Mouse (Mus musculus): Measurements from ENCODE around the gene Raly. TPM values are rescaled to one million over a fixed set of nuclear protein-coding genes. Genes with fewer than 3 reads are reported as not detected.

Gene Raly
- total and polyA plus RNA-seq, 3 experiments: 214 to 334 (median 277) TPM

GRCm38 (mm10) chr2:154771604-154772003 is 19.3 kb upstream of the Raly start:
- H3K4me3 ChIP-seq (replicated peaks in 1 of 3; ENCODE audit: low read depth in 2 of 3, low read length in 2 of 3, poor library complexity in 1 of 3): no peak overlapping the region
- H3K9me3 ChIP-seq (replicated peaks; ENCODE audit: low read length): peaks cover 5% of the 10 kb centered on the region
- dilution Hi-C loops (cut with MboI; ENCODE audit: extremely low pct_ligation_motif_present, extremely low pct_unique_long_range_greater_than_20kb, low sequenced_read_pairs) (no loop called here), in situ Hi-C loops (cut with MboI; ENCODE audit: low pct_ligation_motif_present, low pct_unique_long_range_greater_than_20kb, low sequenced_read_pairs) (no loop called here)
- no peak overlapping the region for H3K27ac ChIP-seq (ENCODE audit: insufficient read depth, low read depth)
- H3K4me1 ChIP-seq (ENCODE audit: control insufficient read depth in 1 of 2, insufficient read depth in 2 of 2): peaks cover 0 to 15% of the 10 kb centered on the region in 2 experiments; a peak in 2 of 4 replicates
- H3K9ac ChIP-seq (ENCODE audit: insufficient read depth, low read depth): no peak overlapping the region
- no peak for DNase-seq (ENCODE audit: extremely low read depth)
- H3K27me3 ChIP-seq (replicated peaks): no peaks in the 10 kb centered on the region
- no peak overlapping the region for H3K4me2 ChIP-seq (ENCODE audit: insufficient read depth, low read depth, poor library complexity, severe bottlenecking)
- H3K36me3 ChIP-seq (replicated peaks in 1 of 2; ENCODE audit: control insufficient read depth in 1 of 2, insufficient read depth in 1 of 2, low read length in 1 of 2): no peaks in the 10 kb centered on the region
- no peak for TF ChIP-seq UBTF (IDR thresholded peaks at IDR 0.05; ENCODE audit: low read depth, low read length)
- TF ChIP-seq POLR2AphosphoS2 (IDR thresholded peaks at IDR 0.05; ENCODE audit: low read depth, low read length): no peak
- no peak for TF ChIP-seq E2F4 (IDR thresholded peaks at IDR 0.05; ENCODE audit: insufficient replicate concordance, low read depth, low read length)
- TF ChIP-seq ZC3H11A (IDR thresholded peaks at IDR 0.05; ENCODE audit: low read depth, low read length): no peak
- TF ChIP-seq NRF1 (IDR thresholded peaks at IDR 0.05; ENCODE audit: low read depth, low read length): no peak
- no peaks in the 10 kb centered on the region for H3K79me2 ChIP-seq (replicated peaks; ENCODE audit: control insufficient read depth, extremely low read depth, insufficient read depth, poor library complexity, severe bottlenecking)

GRCm38 (mm10) chr2:154774032-154774431 is 16.9 kb upstream of the Raly start:
- DNase-seq (ENCODE audit: extremely low read depth): peak; percentile 85

GRCm38 (mm10) chr2:154776496-154776895 is 14.4 kb upstream of the Raly start:
- in situ Hi-C loops (cut with MboI; ENCODE audit: low pct_ligation_motif_present, low pct_unique_long_range_greater_than_20kb, low sequenced_read_pairs): no loop called here
- dilution Hi-C loops (cut with MboI; ENCODE audit: extremely low pct_ligation_motif_present, extremely low pct_unique_long_range_greater_than_20kb, low sequenced_read_pairs): no loop called here
- no peak for TF ChIP-seq ZC3H11A (IDR thresholded peaks at IDR 0.05; ENCODE audit: low read depth, low read length)
- no peak for TF ChIP-seq UBTF (IDR thresholded peaks at IDR 0.05; ENCODE audit: low read depth, low read length)
- no peak for TF ChIP-seq NRF1 (IDR thresholded peaks at IDR 0.05; ENCODE audit: low read depth, low read length)
- TF ChIP-seq JUN (IDR thresholded peaks at IDR 0.05; ENCODE audit: insufficient read depth, low read depth, low read length): no peak
- no peak for TF ChIP-seq USF2 (conservative IDR thresholded peaks at IDR 0.05; ENCODE audit: low read depth, low read length)
- TF ChIP-seq MEF2A (IDR thresholded peaks at IDR 0.05; ENCODE audit: borderline replicate concordance, low read depth, low read length): no peak
- no peak for TF ChIP-seq PAX5 (IDR thresholded peaks at IDR 0.05; ENCODE audit: low read length)
- TF ChIP-seq E2F4 (IDR thresholded peaks at IDR 0.05; ENCODE audit: insufficient replicate concordance, low read depth, low read length): no peak
- no peak for TF ChIP-seq ETS1 (conservative IDR thresholded peaks at IDR 0.05; ENCODE audit: low read depth, low read length)
- no peak for TF ChIP-seq SIN3A (IDR thresholded peaks at IDR 0.05; ENCODE audit: low read length)
- TF ChIP-seq POLR2AphosphoS2 (IDR thresholded peaks at IDR 0.05; ENCODE audit: low read depth, low read length): no peak
- H3K27me3 ChIP-seq (replicated peaks): no peaks in the 10 kb centered on the region
- H3K27ac ChIP-seq (ENCODE audit: insufficient read depth, low read depth): no peak overlapping the region
- peaks cover 4 to 9% of the 10 kb centered on the region in 2 experiments for H3K4me1 ChIP-seq (ENCODE audit: control insufficient read depth in 1 of 2, insufficient read depth in 2 of 2)
- H3K9ac ChIP-seq (ENCODE audit: insufficient read depth, low read depth): no peak overlapping the region
- H3K79me2 ChIP-seq (replicated peaks; ENCODE audit: control insufficient read depth, extremely low read depth, insufficient read depth, poor library complexity, severe bottlenecking): no peaks in the 10 kb centered on the region
- H3K4me3 ChIP-seq (replicated peaks in 1 of 3; ENCODE audit: low read depth in 2 of 3, low read length in 2 of 3, poor library complexity in 1 of 3): no peak overlapping the region
- no peaks in the 10 kb centered on the region for H3K36me3 ChIP-seq (replicated peaks in 1 of 2; ENCODE audit: control insufficient read depth in 1 of 2, insufficient read depth in 1 of 2, low read length in 1 of 2)
- peaks cover 5% of the 10 kb centered on the region for H3K9me3 ChIP-seq (replicated peaks; ENCODE audit: low read length)
- no peak overlapping the region for H3K4me2 ChIP-seq (ENCODE audit: insufficient read depth, low read depth, poor library complexity, severe bottlenecking)
- DNase-seq (ENCODE audit: extremely low read depth): no peak

More at GRCm38 (mm10) chr2:154774032-154774431, 16.9 kb upstream of the Raly start:
- Histone ChIP-seq H3K79me2 (replicated peaks; ENCODE audit: control insufficient read depth, extremely low read depth, insufficient read depth, poor library complexity, severe bottlenecking) (no peaks in the 10 kb centered on the region), H3K4me2 (ENCODE audit: insufficient read depth, low read depth, poor library complexity, severe bottlenecking) (no peak overlapping the region), H3K27me3 (replicated peaks) (no peaks in the 10 kb centered on the region), H3K36me3 (replicated peaks in 1 of 2; ENCODE audit: control insufficient read depth in 1 of 2, insufficient read depth in 1 of 2, low read length in 1 of 2) (no peaks in the 10 kb centered on the region), H3K27ac (ENCODE audit: insufficient read depth, low read depth) (no peak overlapping the region), H3K4me3 (replicated peaks in 1 of 3; ENCODE audit: low read depth in 2 of 3, low read length in 2 of 3, poor library complexity in 1 of 3) (no peak overlapping the region), H3K4me1 (ENCODE audit: control insufficient read depth in 1 of 2, insufficient read depth in 2 of 2) (peaks cover 9 to 13% of the 10 kb centered on the region in 2 experiments), H3K9me3 (replicated peaks; ENCODE audit: low read length) (peaks cover 5% of the 10 kb centered on the region), H3K9ac (ENCODE audit: insufficient read depth, low read depth) (no peak overlapping the region)
- TF ChIP-seq CTCF (conservative IDR thresholded peaks at IDR 0.05 in 1 of 2, IDR thresholded peaks at IDR 0.05 in 1 of 2; ENCODE audit: low read depth in 2 of 2, low read length in 2 of 2) (peak; percentile 43 to 86; a peak in 3 of 4 replicates), USF1 (IDR thresholded peaks at IDR 0.05; ENCODE audit: low read depth, low read length) (no peak), UBTF (IDR thresholded peaks at IDR 0.05; ENCODE audit: low read depth, low read length) (no peak), MXI1 (IDR thresholded peaks at IDR 0.05; ENCODE audit: low read depth, low read length) (peak; percentile 33; the same call in 1 of the 2 replicates), ZMIZ1 (IDR thresholded peaks at IDR 0.05; ENCODE audit: low read depth, low read length) (no peak), NRF1 (IDR thresholded peaks at IDR 0.05; ENCODE audit: low read depth, low read length) (no peak), ZC3H11A (IDR thresholded peaks at IDR 0.05; ENCODE audit: low read depth, low read length) (peak; percentile 44; the same call in 1 of the 2 replicates), RAD21 (IDR thresholded peaks at IDR 0.05; ENCODE audit: low read depth, low read length) (peak; percentile 85), CHD2 (IDR thresholded peaks at IDR 0.05; ENCODE audit: low read length) (no peak), NELFE (IDR thresholded peaks at IDR 0.05; ENCODE audit: low read depth, low read length) (0 out of 2 replicates have a peak, but pooled peaks have one; percentile 23), MAFK (IDR thresholded peaks at IDR 0.05; ENCODE audit: insufficient replicate concordance, low read length) (no peak), SMC3 (IDR thresholded peaks at IDR 0.05; ENCODE audit: low read depth, low read length) (peak; percentile 84), BHLHE40 (IDR thresholded peaks at IDR 0.05; ENCODE audit: low read depth, low read length) (no peak), E2F4 (IDR thresholded peaks at IDR 0.05; ENCODE audit: insufficient replicate concordance, low read depth, low read length) (no peak), MEF2A (IDR thresholded peaks at IDR 0.05; ENCODE audit: borderline replicate concordance, low read depth, low read length) (no peak), POLR2A (IDR thresholded peaks at IDR 0.05; ENCODE audit: low read depth, low read length) (no peak), ELF1 (IDR thresholded peaks at IDR 0.05; ENCODE audit: low read depth, low read length) (no peak), HCFC1 (IDR thresholded peaks at IDR 0.05; ENCODE audit: low read depth, low read length) (no peak)
- dilution Hi-C loops (cut with MboI; ENCODE audit: extremely low pct_ligation_motif_present, extremely low pct_unique_long_range_greater_than_20kb, low sequenced_read_pairs) (no loop called here), in situ Hi-C loops (cut with MboI; ENCODE audit: low pct_ligation_motif_present, low pct_unique_long_range_greater_than_20kb, low sequenced_read_pairs) (no loop called here)
